Mouse (Mus musculus) olfactory bulb, adult 2 months (tissue): ENCODE measurements around the gene Cyp4f14.

Experiments used
- CTCF ChIP-seq: fragments of 200-500 bp; IDR thresholded peaks from 2 replicates; pipeline ENCODE4 v1.5.1; 2012; ENCODE audit warnings: low read depth, mild to moderate bottlenecking, low read length, moderate library complexity; ENCODE audit not compliant: insufficient read depth
- POLR2A ChIP-seq: fragments of 200-500 bp; IDR thresholded peaks from 2 replicates; pipeline ENCODE4 v1.6.1; 2012; ENCODE audit warnings: mild to moderate bottlenecking, low read depth, low read length, moderate library complexity; ENCODE audit not compliant: insufficient read depth

DNA sequence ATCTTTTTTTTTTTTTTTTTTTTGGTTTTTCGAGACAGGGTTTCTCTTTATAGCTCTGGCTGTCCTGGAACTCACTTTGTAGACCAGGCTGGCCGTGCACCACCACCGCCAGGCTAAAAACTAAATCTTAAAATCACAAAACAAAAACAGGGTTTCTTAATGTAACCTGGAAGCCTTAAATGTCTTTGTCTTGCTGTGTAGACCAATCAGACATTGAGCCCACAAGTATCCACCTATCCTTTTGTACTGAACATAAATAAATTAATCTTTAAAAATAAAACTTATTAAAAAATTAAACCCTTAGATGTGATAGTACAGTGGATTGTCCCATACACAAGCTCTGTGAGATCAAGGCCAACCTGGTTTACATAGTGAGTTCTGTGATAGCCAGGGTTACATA, 23.2 kb downstream of the Cyp4f14 start:
- TF ChIP-seq CTCF = no peak
- TF ChIP-seq POLR2A = no peak
